Mouse (Mus musculus) adrenal gland, adult 2 months (tissue): ENCODE results near the gene Zfp664. TPM values are rescaled to one million over a fixed set of nuclear protein-coding genes. Genes with fewer than 3 reads are reported as not detected.
A peak's percentile ranks its signal among the peaks of the same experiment; 100 is the strongest.

Source experiments
- DNase-seq: peaks from one replicate; pipeline ENCODE4 v3.0.0; 2021
- polyA plus RNA-seq: library from polyadenylated mRNA; depleted of rRNA; stranded (reverse); fragments of >200 nt; gene quantifications from 2 replicates; pipeline ENCODE4 v1.2.3, GENCODE M21; 2012; rRNA removed
- total RNA-seq, 2 experiments: library from RNA; stranded (reverse); gene quantifications; 2 replicates each; pipeline ENCODE4 v1.2.3; 2021

Gene Zfp664
- total and polyA plus RNA-seq, 3 experiments: 26.2 to 49.1 (median 44.8) TPM

GRCm38 (mm10) chr5:124922356-124923352 lies 60.2 kb downstream of the Zfp664 start:
- DNase-seq: peak; percentile 70

- DNase-seq: peak; percentile 65
Measured at GRCm38 (mm10) chr5:124929425-124930054, 67.0 kb downstream of the Zfp664 start.

- peak; percentile 68 for DNase-seq
Measured at GRCm38 (mm10) chr5:124930055-124930439, 67.6 kb downstream of the Zfp664 start.

GRCm38 (mm10) chr5:124930603-124931002 lies 68.1 kb downstream of the Zfp664 start:
- DNase-seq: no peak

- DNase-seq: no peak
Measured at GRCm38 (mm10) chr5:124931076-124931475, 68.6 kb downstream of the Zfp664 start.

GRCm38 (mm10) chr5:124934558-124934957 lies 72.1 kb downstream of the Zfp664 start:
- DNase-seq: no peak

- DNase-seq: no peak
Measured at GRCm38 (mm10) chr5:124943181-124943792, 80.8 kb downstream of the Zfp664 start.

GRCm38 (mm10) chr5:124943793-124944383 lies 81.4 kb downstream of the Zfp664 start:
- DNase-seq: peak; percentile 71

GRCm38 (mm10) chr5:124944384-124944783 lies 81.9 kb downstream of the Zfp664 start:
- no peak for DNase-seq

GRCm38 (mm10) chr5:124945046-124945445 lies 82.6 kb downstream of the Zfp664 start:
- no peak for DNase-seq

GRCm38 (mm10) chr5:124950623-124951278 lies 88.3 kb downstream of the Zfp664 start:
- no peak for DNase-seq

- DNase-seq: no peak
Measured at GRCm38 (mm10) chr5:124951333-124951732, 88.8 kb downstream of the Zfp664 start.

Other genes starting within 250 kb of the Zfp664 start
- 10 to 100 TPM; 70.7 to 93.2 TPM for gene Atp6v0a2, start 234.1 kb upstream of the Zfp664 start, total RNA-seq
- 82.7 and 107 TPM in 2 replicates for gene Atp6v0a2, start 234.1 kb upstream of the Zfp664 start, polyA plus RNA-seq
- gene Dnah10, start 137.6 kb upstream of the Zfp664 start, total RNA-seq: 1 to 10 TPM in 1 of 2 experiments, under 1 TPM in 1; 0.84 to 3.8 TPM
- 0.11 and 0.15 TPM in 2 replicates for gene Dnah10, start 137.6 kb upstream of the Zfp664 start, polyA plus RNA-seq
- 10 to 100 TPM in 1 of 2 experiments, 1 to 10 TPM in 1; 6.3 to 10.9 TPM for gene Ccdc92, start 267 bp upstream of the Zfp664 start, total RNA-seq
- 7.3 and 7.4 TPM in 2 replicates for gene Ccdc92, start 267 bp upstream of the Zfp664 start, polyA plus RNA-seq
- gene Rflna, start 140.5 kb downstream of the Zfp664 start, total RNA-seq: 1 to 10 TPM; 4.6 to 5.6 TPM
- 18.7 and 21.1 TPM in 2 replicates for gene Rflna, start 140.5 kb downstream of the Zfp664 start, polyA plus RNA-seq